Mouse (Mus musculus) heart, embryonic 14.5 days (tissue): ENCODE results near the gene Prrc2a. TPM values are rescaled to one million over a fixed set of nuclear protein-coding genes. Genes with fewer than 3 reads are reported as not detected.

Experiments used
- ATAC-seq: fragments of 200-750 bp; cut with Nextera tagmentation; 2 replicates; pipeline ENCODE4 v1.8.0; 2017; ENCODE audit warnings: low read depth, moderate TSS enrichment; ENCODE audit not compliant: insufficient number of reproducible peaks, insufficient read depth, low FRiP score
- H3K27ac ChIP-seq, 2 experiments: fragments of 200-500 bp in 1 of 2; fragments of 300-500 bp in 1 of 2; sonication (generic) in 1 of 2; replicated peaks in 1 of 2; 2 replicates each; pipeline ENCODE4 v1.5.1; 2012 to 2014; ENCODE audit warnings: low read depth in 2 of 2, low read length in 2 of 2, control low read depth in 1 of 2, mild to moderate bottlenecking in 1 of 2, mixed read lengths in 1 of 2; ENCODE audit not compliant: control insufficient read depth in 1 of 2, insufficient read depth in 1 of 2
- H3K27me3 ChIP-seq: fragments of 300-500 bp; sonication (generic); 2 replicates; pipeline ENCODE4 v1.6.1; 2014; ENCODE audit warnings: mild to moderate bottlenecking, low read length, control low read depth; ENCODE audit not compliant: control insufficient read depth, insufficient read depth
- H3K36me3 ChIP-seq: fragments of 300-500 bp; sonication (generic); 2 replicates; pipeline ENCODE4 v1.6.1; 2014; ENCODE audit warnings: mild to moderate bottlenecking, control low read depth, low read length, mixed read lengths; ENCODE audit not compliant: control insufficient read depth, insufficient read depth
- H3K4me1 ChIP-seq, 2 experiments: fragments of 200-500 bp in 1 of 2; fragments of 300-500 bp in 1 of 2; sonication (generic) in 1 of 2; 2 replicates each; pipeline ENCODE4 v1.6.1; 2012 to 2014; ENCODE audit warnings: low read length in 2 of 2, control low read depth in 1 of 2, mixed read lengths in 1 of 2; ENCODE audit not compliant: control insufficient read depth in 2 of 2, insufficient read depth in 2 of 2
- H3K4me2 ChIP-seq: fragments of 300-500 bp; sonication (generic); 2 replicates; pipeline ENCODE4 v1.6.1; 2014; ENCODE audit warnings: mild to moderate bottlenecking, low read length
- H3K4me3 ChIP-seq, 2 experiments: fragments of 200-500 bp in 1 of 2; fragments of 300-500 bp in 1 of 2; sonication (generic) in 1 of 2; 2 replicates each; pipeline ENCODE4 v1.5.1; 2012 to 2014; ENCODE audit warnings: low read length in 2 of 2, mild to moderate bottlenecking in 2 of 2, control low read depth in 1 of 2, low read depth in 1 of 2, moderate library complexity in 1 of 2; ENCODE audit not compliant: control insufficient read depth in 1 of 2, insufficient read depth in 1 of 2
- H3K9ac ChIP-seq: fragments of 300-500 bp; sonication (generic); 2 replicates; pipeline ENCODE4 v1.6.1; 2014; ENCODE audit warnings: mild to moderate bottlenecking, low read length
- H3K9me3 ChIP-seq: fragments of 300-500 bp; sonication (generic); 2 replicates; pipeline ENCODE4 v1.6.1; 2016; ENCODE audit warnings: low read length, control low read depth; ENCODE audit not compliant: control insufficient read depth
- WGBS: fragments of 180-500 bp; shearing (Covaris S2); extraction: QIAGEN DNeasy Blood & Tissue Kit; methylation state at CpG from one replicate; pipeline ENCODE4 v1.1.7; 2014; 5-methylcytosine and 5-hydroxymethylcytosine counted together
- polyA plus RNA-seq: library from polyadenylated mRNA; unstranded; fragments of >200 nt; fragmentation: Nextera tagmentation; extraction: Ambion mirVana; gene quantifications from 2 replicates; pipeline ENCODE4 v1.2.1, GENCODE M21; 2014

Gene Prrc2a
- polyA plus RNA-seq, 1 experiment from 2014 or later, result 138 TPM

DNA sequence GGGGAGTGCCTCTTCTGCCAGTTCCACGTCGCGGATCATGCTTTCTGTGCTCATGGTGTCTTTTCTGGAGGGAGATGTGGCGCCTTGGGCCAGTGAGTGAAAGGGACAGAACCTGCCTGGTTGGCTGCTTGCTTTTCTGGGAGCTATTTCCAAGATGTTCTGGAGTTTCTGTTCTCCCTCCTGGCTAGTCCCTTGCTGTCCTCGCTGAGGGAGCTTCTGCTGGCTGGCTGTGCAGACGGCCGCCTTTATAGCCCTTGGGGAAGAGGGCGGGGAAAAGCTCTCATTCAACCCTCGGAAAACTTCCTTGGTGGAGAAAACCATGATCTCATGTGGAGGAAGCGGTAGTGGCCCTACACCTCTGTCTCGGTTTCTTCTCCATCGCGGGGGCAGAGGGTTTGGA, 37.1 kb upstream of the Prrc2a start, which contains the start of gene Tnf:
Gene Tnf, minus strand, starts transcription at position 221 of the 400 bp plus-strand sequence.
- Histone ChIP-seq H3K9me3 (no peaks in the 10 kb centered on the region), H3K27ac (no peak within 1 kb of the TSS), H3K9ac (no peak within 1 kb of the TSS), H3K27me3 (peaks cover 75% of the 10 kb centered on the region), H3K36me3 (no peaks in the 10 kb centered on the region), H3K4me2 (0 out of 2 replicates have a peak within 1 kb of the TSS, but pooled peaks have one; percentile 13), H3K4me1 (peaks cover 0 to 3% of the 10 kb centered on the region in 2 experiments; a peak in 2 of 4 replicates), H3K4me3 (peak within 1 kb of the TSS in 1 of 2 experiments; percentile 6; a peak in 1 of 4 replicates)
- ATAC-seq, result no peak
- WGBS, result 27% methylated on average over 13 of the region's 13 CpGs

DNA sequence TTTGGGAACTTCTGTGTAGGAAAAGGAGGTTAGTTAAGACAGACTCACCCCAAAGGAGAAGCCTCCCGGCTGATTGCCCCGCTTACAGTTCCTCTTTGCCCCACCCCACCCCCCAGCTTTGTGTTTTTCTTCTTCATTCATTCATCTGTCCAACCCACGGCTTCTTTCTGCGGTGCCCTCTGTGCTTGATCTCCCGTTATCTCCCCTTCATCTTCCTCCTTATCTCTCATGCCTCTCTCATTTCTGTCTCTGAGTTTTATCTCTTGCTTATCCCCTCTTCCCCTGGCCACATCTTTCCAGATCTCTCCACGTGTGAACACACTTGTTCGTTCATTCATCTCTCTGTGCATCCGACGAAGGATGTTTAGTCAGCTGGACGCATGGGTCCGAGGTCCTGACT, 36.4 kb upstream of the Prrc2a start:
- ATAC-seq, result no peak
- H3K4me1 ChIP-seq, result peaks cover 1 to 5% of the 10 kb centered on the region in 2 experiments; a peak in 3 of 4 replicates
- peak overlapping the region in 1 of 2 experiments; percentile 6; a peak in 1 of 4 replicates for H3K4me3 ChIP-seq
- H3K27ac ChIP-seq, result no peak overlapping the region
- WGBS, result 54% methylated on average over 11 of the region's 11 CpGs
- H3K27me3 ChIP-seq, result peaks cover 79% of the 10 kb centered on the region
- H3K36me3 ChIP-seq, result no peaks in the 10 kb centered on the region
- no peak overlapping the region for H3K9ac ChIP-seq
- no peak overlapping the region for H3K4me2 ChIP-seq
- H3K9me3 ChIP-seq, result no peaks in the 10 kb centered on the region

DNA sequence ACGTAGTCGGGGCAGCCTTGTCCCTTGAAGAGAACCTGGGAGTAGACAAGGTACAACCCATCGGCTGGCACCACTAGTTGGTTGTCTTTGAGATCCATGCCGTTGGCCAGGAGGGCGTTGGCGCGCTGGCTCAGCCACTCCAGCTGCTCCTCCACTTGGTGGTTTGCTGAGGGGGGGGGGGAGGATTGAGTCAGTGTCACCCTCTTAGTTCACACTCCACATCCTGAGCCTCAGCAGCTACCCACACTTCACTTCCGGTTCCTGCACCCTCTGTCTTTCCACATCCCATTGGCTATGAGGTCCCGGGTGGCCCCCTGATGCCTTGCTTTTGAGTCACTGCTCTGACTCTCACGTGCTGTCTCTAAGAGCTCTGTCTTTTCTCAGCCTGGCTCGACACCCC, 35.7 kb upstream of the Prrc2a start:
- no peak overlapping the region for H3K4me2 ChIP-seq
- no peak overlapping the region for H3K4me3 ChIP-seq
- H3K4me1 ChIP-seq, result peaks cover 7 to 9% of the 10 kb centered on the region in 2 experiments
- H3K36me3 ChIP-seq, result no peaks in the 10 kb centered on the region
- H3K27me3 ChIP-seq, result peaks cover 85% of the 10 kb centered on the region
- no peaks in the 10 kb centered on the region for H3K9me3 ChIP-seq
- WGBS, result 75% methylated on average over 11 of the region's 11 CpGs
- no peak for ATAC-seq
- H3K27ac ChIP-seq, result no peak overlapping the region
- H3K9ac ChIP-seq, result no peak overlapping the region

GRCm38 (mm10) chr17:35198946-35199345, 34.2 kb upstream of the Prrc2a start:
- 39% methylated on average over 8 of the region's 8 CpGs for WGBS
- Histone ChIP-seq H3K36me3 (no peaks in the 10 kb centered on the region), H3K4me3 (no peak overlapping the region), H3K27ac (no peak overlapping the region), H3K9me3 (no peaks in the 10 kb centered on the region), H3K27me3 (peaks cover 88% of the 10 kb centered on the region), H3K4me1 (peaks cover 5 to 11% of the 10 kb centered on the region in 2 experiments; a peak in 3 of 4 replicates), H3K9ac (no peak overlapping the region), H3K4me2 (no peak overlapping the region)
- ATAC-seq, result no peak

GRCm38 (mm10) chr17:35198029-35198428, 33.3 kb upstream of the Prrc2a start:
- WGBS, result 58% methylated on average over 7 of the region's 7 CpGs
- Histone ChIP-seq H3K9ac (no peak overlapping the region), H3K4me3 (no peak overlapping the region), H3K4me2 (no peak overlapping the region), H3K4me1 (peaks cover 5 to 11% of the 10 kb centered on the region in 2 experiments; a peak in 3 of 4 replicates), H3K36me3 (no peaks in the 10 kb centered on the region), H3K9me3 (no peaks in the 10 kb centered on the region), H3K27me3 (peaks cover 85% of the 10 kb centered on the region), H3K27ac (no peak overlapping the region)
- ATAC-seq, result no peak

DNA sequence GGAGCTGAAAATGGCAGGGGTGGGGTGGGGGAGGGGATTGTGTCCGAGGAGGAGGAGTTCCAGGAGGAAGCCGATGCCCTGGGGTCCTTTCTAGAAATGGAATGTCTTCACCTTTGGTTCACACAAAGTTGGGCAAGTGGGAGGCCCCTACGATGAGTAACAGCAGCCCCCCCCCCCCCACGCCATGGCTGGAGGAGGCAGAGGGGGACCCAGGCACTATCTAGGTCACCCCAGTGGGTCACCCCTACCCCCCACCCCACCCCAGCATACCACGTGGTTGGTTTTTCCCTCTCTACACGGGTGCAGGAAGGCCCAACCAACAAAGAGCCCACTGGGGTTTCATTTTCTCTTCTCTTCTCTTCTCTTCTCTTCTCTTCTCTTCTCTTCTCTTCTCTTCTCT, 32.4 kb upstream of the Prrc2a start:
- 36% methylated on average over 6 of the region's 6 CpGs for WGBS
- H3K9ac ChIP-seq, result no peak overlapping the region
- no peak overlapping the region for H3K4me2 ChIP-seq

GRCm38 (mm10) chr17:35196321-35196641, 31.6 kb upstream of the Prrc2a start:
- Histone ChIP-seq H3K9me3 (no peaks in the 10 kb centered on the region), H3K4me2 (peak overlapping the region; percentile 84), H3K36me3 (no peaks in the 10 kb centered on the region), H3K4me1 (peaks cover 5 to 11% of the 10 kb centered on the region in 2 experiments; a peak in 3 of 4 replicates), H3K4me3 (peak overlapping the region; percentile 35 to 45), H3K27ac (no peak overlapping the region), H3K27me3 (peaks cover 69% of the 10 kb centered on the region), H3K9ac (peak overlapping the region; percentile 65; the same call in 1 of the 2 replicates)
- WGBS, result 22% methylated on average over 9 of the region's 9 CpGs
- no peak for ATAC-seq

More for the DNA sequence above, 32.4 kb upstream of the Prrc2a start:
- no peak overlapping the region for H3K27ac ChIP-seq
- peaks cover 5 to 11% of the 10 kb centered on the region in 2 experiments; a peak in 3 of 4 replicates for H3K4me1 ChIP-seq
- H3K9me3 ChIP-seq, result no peaks in the 10 kb centered on the region
- no peak overlapping the region for H3K4me3 ChIP-seq
- H3K36me3 ChIP-seq, result no peaks in the 10 kb centered on the region
- ATAC-seq, result no peak
- H3K27me3 ChIP-seq, result peaks cover 76% of the 10 kb centered on the region
